Mouse (Mus musculus): ENCODE results near the gene St6galnac3.

Gene St6galnac3

GRCm38 (mm10) chr3:153655071-153655470 lies 69.9 kb downstream of the St6galnac3 start:
- in situ Hi-C loops (cut with MboI, MseI) = loop anchor here (10.0 kb wide), 2 partner anchors 150 to 870 kb away; no protein-coding TSS in a partner anchor

- in situ Hi-C loops (cut with MboI, MseI) = loop anchor here (10.0 kb wide), 2 partner anchors 152 to 868 kb away; no protein-coding TSS in a partner anchor
These were observed 72.1 kb downstream of the St6galnac3 start for GRCm38 (mm10) chr3:153652850-153653249.

- in situ Hi-C loops (cut with MboI, MseI) = no loop called here
These were observed 76.3 kb downstream of the St6galnac3 start for GRCm38 (mm10) chr3:153648713-153649112.

- in situ Hi-C loops (cut with MboI, MseI) = no loop called here
These were observed 79.2 kb downstream of the St6galnac3 start for GRCm38 (mm10) chr3:153645803-153646202.

GRCm38 (mm10) chr3:153643822-153644519 lies 81.0 kb downstream of the St6galnac3 start:
- in situ Hi-C loops (cut with MboI, MseI) = no loop called here

- in situ Hi-C loops (cut with MboI, MseI) = no loop called here
These were observed 82.1 kb downstream of the St6galnac3 start for GRCm38 (mm10) chr3:153642826-153643225.

GRCm38 (mm10) chr3:153641805-153642204 lies 83.2 kb downstream of the St6galnac3 start:
- in situ Hi-C loops (cut with MboI, MseI) = no loop called here

GRCm38 (mm10) chr3:153637336-153637735 lies 87.6 kb downstream of the St6galnac3 start:
- in situ Hi-C loops (cut with MboI, MseI) = loop anchor here (10.0 kb wide), 1 partner anchor 727 kb away; no protein-coding TSS in a partner anchor

- in situ Hi-C loops (cut with MboI, MseI) = loop anchor here (10.0 kb wide), 1 partner anchor 728 kb away; no protein-coding TSS in a partner anchor
These were observed 88.2 kb downstream of the St6galnac3 start for GRCm38 (mm10) chr3:153636804-153637153.

GRCm38 (mm10) chr3:153636094-153636803 lies 88.7 kb downstream of the St6galnac3 start:
- in situ Hi-C loops (cut with MboI, MseI) = loop anchor here (10.0 kb wide), 1 partner anchor 729 kb away; no protein-coding TSS in a partner anchor

GRCm38 (mm10) chr3:153631988-153632672 lies 92.8 kb downstream of the St6galnac3 start:
- in situ Hi-C loops (cut with MboI, MseI) = loop anchor here (10.0 kb wide), 1 partner anchor 733 kb away; no protein-coding TSS in a partner anchor

GRCm38 (mm10) chr3:153626237-153626636 lies 98.7 kb downstream of the St6galnac3 start:
- in situ Hi-C loops (cut with MboI, MseI) = no loop called here

GRCm38 (mm10) chr3:153618976-153619375 lies 106.0 kb downstream of the St6galnac3 start:
- in situ Hi-C loops (cut with MboI, MseI) = no loop called here

- in situ Hi-C loops (cut with MboI, MseI) = no loop called here
These were observed 108.1 kb downstream of the St6galnac3 start for GRCm38 (mm10) chr3:153616849-153617248.

GRCm38 (mm10) chr3:153610239-153610638 lies 114.7 kb downstream of the St6galnac3 start:
- in situ Hi-C loops (cut with MboI, MseI) = no loop called here

GRCm38 (mm10) chr3:153606331-153606730 lies 118.6 kb downstream of the St6galnac3 start:
- in situ Hi-C loops (cut with MboI, MseI) = no loop called here

- in situ Hi-C loops (cut with MboI, MseI) = no loop called here
These were observed 119.2 kb downstream of the St6galnac3 start for GRCm38 (mm10) chr3:153605767-153606098.

GRCm38 (mm10) chr3:153605089-153605766 lies 119.7 kb downstream of the St6galnac3 start:
- in situ Hi-C loops (cut with MboI, MseI) = no loop called here

GRCm38 (mm10) chr3:153599179-153599578 lies 125.8 kb downstream of the St6galnac3 start:
- in situ Hi-C loops (cut with MboI, MseI) = no loop called here

GRCm38 (mm10) chr3:153598631-153599030 lies 126.3 kb downstream of the St6galnac3 start:
- in situ Hi-C loops (cut with MboI, MseI) = no loop called here

GRCm38 (mm10) chr3:153594531-153594930 lies 130.4 kb downstream of the St6galnac3 start:
- in situ Hi-C loops (cut with MboI, MseI) = no loop called here

GRCm38 (mm10) chr3:153593978-153594377 lies 131.0 kb downstream of the St6galnac3 start:
- in situ Hi-C loops (cut with MboI, MseI) = no loop called here

All from regulatory T cell (primary cell).